ENCODE assay signal across 17 mouse cellular contexts in the genomic region with DNA sequence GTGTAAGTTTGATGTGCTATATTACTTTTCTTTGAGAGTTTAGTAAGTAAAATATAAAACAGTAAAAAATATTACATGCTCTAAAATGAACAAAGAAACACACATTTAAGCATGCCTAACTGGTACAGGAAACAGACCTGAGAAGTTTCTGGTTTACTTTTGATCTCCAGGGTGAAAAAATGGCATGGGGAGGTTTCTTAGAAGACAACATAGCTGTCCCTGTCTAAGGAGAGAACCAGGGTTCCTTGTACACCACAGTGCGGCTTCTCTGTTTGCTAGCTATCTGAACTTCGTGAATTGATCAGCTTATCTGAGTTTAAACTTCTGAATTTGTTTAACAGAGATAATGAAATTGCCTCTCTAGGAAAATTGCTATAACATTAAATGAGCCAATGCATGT.
"Had no signal": no experiment of that assay in that cellular context is flagged by ENCODE, and none has a peak within 500 bp of the region (broad histone marks: within the 10 kb centered on the region; RNA-seq: fewer than 3 reads in every experiment).

No protein-coding gene starts in this region.

- H3K27ac ChIP-seq: macrophage; midbrain, embryonic 13.5 days; midbrain, embryonic 15.5 days; neural tube, embryonic 13.5 days; neural tube, embryonic 15.5 days; stomach, embryonic 15.5 days; stomach, postnatal 0 days had no signal

- H3K27me3 ChIP-seq: megakaryocyte, embryonic 14.5 days; midbrain, embryonic 13.5 days; midbrain, embryonic 15.5 days; neural tube, embryonic 13.5 days; neural tube, embryonic 15.5 days; stomach, embryonic 15.5 days had no signal

- H3K36me3 ChIP-seq: midbrain, embryonic 13.5 days; midbrain, embryonic 15.5 days; neural tube, embryonic 13.5 days; neural tube, embryonic 15.5 days; stomach, embryonic 15.5 days had no signal

- H3K4me3 ChIP-seq: megakaryocyte, embryonic 14.5 days; midbrain, embryonic 13.5 days; midbrain, embryonic 15.5 days; neural tube, embryonic 13.5 days; neural tube, embryonic 15.5 days; stomach, embryonic 15.5 days had no signal

- DNase-seq: lung, adult 18-20 months; lung, embryonic 14.5 days; lung, postnatal 10 days; lung, postnatal 36 days; right cerebral cortex, adult 18-20 months; right cerebral cortex, postnatal 25 days; right cerebral cortex, postnatal 4 days; thymus, postnatal 25 days; thymus, postnatal 4 days had no signal

- ATAC-seq: midbrain, embryonic 13.5 days; midbrain, embryonic 15.5 days had no signal

- H3K4me1 ChIP-seq: midbrain, embryonic 13.5 days; midbrain, embryonic 15.5 days; neural tube, embryonic 13.5 days; neural tube, embryonic 15.5 days; stomach, embryonic 15.5 days had no signal
